Mouse (Mus musculus) thymus, postnatal 4 days (tissue): ENCODE data around the gene Acbd6.

Experiments used
- DNase-seq: peaks from one replicate; pipeline ENCODE4 v3.0.0; 2021

Gene Acbd6

GRCm38 (mm10) chr1:155562206-155562605 is 4.3 kb downstream of the Acbd6 start:
- no peak for DNase-seq

GRCm38 (mm10) chr1:155564741-155565140 is 6.8 kb downstream of the Acbd6 start:
- DNase-seq, result peak; percentile 64

GRCm38 (mm10) chr1:155568133-155568532 is 10.2 kb downstream of the Acbd6 start:
- DNase-seq, result peak; percentile 15

- DNase-seq, result no peak
These were observed 11.4 kb downstream of the Acbd6 start for GRCm38 (mm10) chr1:155569340-155569739.

- peak; percentile 83 for DNase-seq
These were observed 17.2 kb downstream of the Acbd6 start for GRCm38 (mm10) chr1:155574966-155575673.

GRCm38 (mm10) chr1:155576432-155576831 is 18.5 kb downstream of the Acbd6 start:
- DNase-seq, result peak; percentile 35

- no peak for DNase-seq
These were observed 19.4 kb downstream of the Acbd6 start for GRCm38 (mm10) chr1:155577316-155577715.

GRCm38 (mm10) chr1:155587961-155588360 is 30.0 kb downstream of the Acbd6 start:
- no peak for DNase-seq

GRCm38 (mm10) chr1:155594141-155594540 is 36.2 kb downstream of the Acbd6 start:
- DNase-seq, result no peak

GRCm38 (mm10) chr1:155596576-155596975 is 38.7 kb downstream of the Acbd6 start:
- DNase-seq, result no peak

GRCm38 (mm10) chr1:155604706-155605105 is 46.8 kb downstream of the Acbd6 start:
- no peak for DNase-seq

GRCm38 (mm10) chr1:155605391-155606155 is 47.7 kb downstream of the Acbd6 start:
- DNase-seq, result no peak

GRCm38 (mm10) chr1:155606156-155606531 is 48.2 kb downstream of the Acbd6 start:
- no peak for DNase-seq

GRCm38 (mm10) chr1:155608524-155608923 is 50.6 kb downstream of the Acbd6 start:
- DNase-seq, result no peak

- DNase-seq, result no peak
These were observed 56.5 kb downstream of the Acbd6 start for GRCm38 (mm10) chr1:155614426-155614825.

- DNase-seq, result no peak
These were observed 63.2 kb downstream of the Acbd6 start for GRCm38 (mm10) chr1:155621075-155621474.

GRCm38 (mm10) chr1:155623192-155623591 is 65.3 kb downstream of the Acbd6 start:
- no peak for DNase-seq

- DNase-seq, result no peak
These were observed 69.8 kb downstream of the Acbd6 start for GRCm38 (mm10) chr1:155627746-155628145.

GRCm38 (mm10) chr1:155636648-155637047 is 78.7 kb downstream of the Acbd6 start:
- no peak for DNase-seq

- DNase-seq, result no peak
These were observed 87.9 kb downstream of the Acbd6 start for GRCm38 (mm10) chr1:155645816-155646215.

GRCm38 (mm10) chr1:155646345-155647307 is 88.7 kb downstream of the Acbd6 start:
- no peak for DNase-seq

GRCm38 (mm10) chr1:155650121-155650846 is 92.4 kb downstream of the Acbd6 start:
- DNase-seq, result no peak
